Mouse (Mus musculus): ENCODE results near the gene Echdc1.
"Not testable (repeated sequence)": the region's sequence is repeated elsewhere in the genome, so short reads cannot be mapped to it uniquely, and the experiment has no call there.

Gene Echdc1

GRCm38 (mm10) chr10:29313064-29313638 is at the start of gene Echdc1:
Gene Echdc1, plus strand, starts transcription at chr10:29313166.
- DNase-seq (ENCODE audit: low read depth, low spot score) = peak; percentile 77

- DNase-seq (ENCODE audit: low read depth, low spot score) = no peak
Measured at GRCm38 (mm10) chr10:29281736-29282135, 31.2 kb upstream of the Echdc1 start.

GRCm38 (mm10) chr10:29285757-29286156 is 27.2 kb upstream of the Echdc1 start:
- no peak for DNase-seq (ENCODE audit: low read depth, low spot score)

GRCm38 (mm10) chr10:29302230-29302629 is 10.7 kb upstream of the Echdc1 start:
- no peak for DNase-seq (ENCODE audit: low read depth, low spot score)

- no peak for DNase-seq (ENCODE audit: low read depth, low spot score)
Measured at GRCm38 (mm10) chr10:29311480-29312219, 1.3 kb upstream of the Echdc1 start.

GRCm38 (mm10) chr10:29313905-29314304 is 939 bp downstream of the Echdc1 start:
- peak; percentile 21 for DNase-seq (ENCODE audit: low read depth, low spot score)

- no peak for DNase-seq (ENCODE audit: low read depth, low spot score)
Measured at GRCm38 (mm10) chr10:29324817-29325216, 11.9 kb downstream of the Echdc1 start.

GRCm38 (mm10) chr10:29333836-29334235 is 20.9 kb downstream of the Echdc1 start:
- DNase-seq (ENCODE audit: low read depth, low spot score) = no peak

GRCm38 (mm10) chr10:29338355-29339056 is 25.5 kb downstream of the Echdc1 start:
- DNase-seq (ENCODE audit: low read depth, low spot score) = peak; percentile 58

GRCm38 (mm10) chr10:29344232-29344631 is 31.3 kb downstream of the Echdc1 start:
- no peak for DNase-seq (ENCODE audit: low read depth, low spot score)

- no peak for DNase-seq (ENCODE audit: low read depth, low spot score)
Measured at GRCm38 (mm10) chr10:29346638-29347037, 33.7 kb downstream of the Echdc1 start.

GRCm38 (mm10) chr10:29351420-29351819 is 38.5 kb downstream of the Echdc1 start:
- no peak for DNase-seq (ENCODE audit: low read depth, low spot score)

GRCm38 (mm10) chr10:29352575-29352974 is 39.6 kb downstream of the Echdc1 start:
- no peak for DNase-seq (ENCODE audit: low read depth, low spot score)

- DNase-seq (ENCODE audit: low read depth, low spot score) = no peak
Measured at GRCm38 (mm10) chr10:29354183-29354582, 41.2 kb downstream of the Echdc1 start.

- DNase-seq (ENCODE audit: low read depth, low spot score) = no peak
Measured at GRCm38 (mm10) chr10:29361095-29361463, 48.1 kb downstream of the Echdc1 start.

- DNase-seq (ENCODE audit: low read depth, low spot score) = peak; percentile 71
Measured at GRCm38 (mm10) chr10:29361464-29362196, 48.7 kb downstream of the Echdc1 start.

- no peak for DNase-seq (ENCODE audit: low read depth, low spot score)
Measured at GRCm38 (mm10) chr10:29362197-29362900, 49.4 kb downstream of the Echdc1 start, which contains the start of gene Rnf146. Gene Rnf146, minus strand, starts transcription at chr10:29362442.

- DNase-seq (ENCODE audit: low read depth, low spot score) = no peak
Measured at GRCm38 (mm10) chr10:29374065-29374464, 61.1 kb downstream of the Echdc1 start.

- no peak for DNase-seq (ENCODE audit: low read depth, low spot score)
Measured at GRCm38 (mm10) chr10:29381558-29381957, 68.6 kb downstream of the Echdc1 start.

- DNase-seq (ENCODE audit: low read depth, low spot score) = not testable (repeated sequence)
Measured at GRCm38 (mm10) chr10:29394890-29395289, 81.9 kb downstream of the Echdc1 start.
